Mouse (Mus musculus) Patski (cell line): ENCODE data around the gene Scamp3. TPM values are rescaled to one million over a fixed set of nuclear protein-coding genes. Genes with fewer than 3 reads are reported as not detected.

Experiments
- ATAC-seq: fragments of 100-300 bp; one replicate; pipeline ENCODE4 v1.8.0; 2021
- CTCF ChIA-PET: fragments of 350-600 bp; sonication (Branson Sonifier 250); formaldehyde crosslinking; loops from one replicate; lab custom pipeline; 2022; ENCODE audit warnings: inconsistent platforms; lab: Charles Lee
- POLR2A ChIA-PET: fragments of 350-600 bp; sonication (Branson Sonifier 250); formaldehyde crosslinking; loops from one replicate; lab custom pipeline; 2022; ENCODE audit warnings: antibody characterized with exemption, inconsistent platforms; lab: Charles Lee
- DNase-seq: peaks from one replicate; pipeline ENCODE4 v3.0.0-alpha.2; 2011; ENCODE audit warnings: low read depth, low spot score
- H3K27me3 ChIP-seq: fragments of 371-371 bp; one replicate; pipeline ENCODE4 v1.5.1; 2021
- CTCF ChIP-seq: fragments of 100-300 bp; IDR thresholded peaks from one replicate; pipeline ENCODE4 v1.5.1; 2021
- in situ Hi-C: fragments of 300-500 bp; cut with MboI; formaldehyde crosslinking; loops from 3 replicates; pipeline ENCODE4 v1.11.1; 2018; ENCODE audit warnings: low pct_unique_long_range_greater_than_20kb, mixed read lengths
- polyA plus RNA-seq: library from polyadenylated mRNA; unstranded; gene quantifications from one replicate; pipeline ENCODE4 v1.2.3, GENCODE M21; 2021

Scamp3 gene
- polyA plus RNA-seq, 1 experiment from 2014 or later: 175 TPM

DNA sequence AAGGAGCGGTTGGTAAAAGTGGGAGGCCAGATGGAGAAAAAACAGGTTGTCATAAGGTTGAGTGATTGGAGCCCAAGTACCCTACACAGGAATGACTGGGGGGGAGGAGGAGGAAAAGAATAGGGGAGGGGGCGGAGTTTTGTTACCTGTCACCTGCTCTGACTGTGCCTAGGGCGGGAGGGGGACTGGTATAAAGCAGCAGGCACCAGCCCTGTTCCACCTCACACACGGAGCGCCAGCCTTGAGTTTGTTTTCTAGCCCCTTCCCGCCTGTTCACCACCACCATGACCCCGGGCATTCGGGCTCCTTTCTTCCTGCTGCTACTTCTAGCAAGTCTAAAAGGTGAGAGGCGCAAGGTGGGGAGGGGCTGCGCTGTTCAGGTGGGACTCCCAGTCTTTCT lies 51.6 kb downstream of the Scamp3 start, which contains the start of gene Muc1:
Muc1 (plus strand) TSS at position 222 of the 400 bp plus-strand sequence.
- in situ Hi-C loops: no loop called here
- POLR2A ChIA-PET: interaction anchor here (2.4 kb wide), 1 partner anchor 16 kb away, joined by 13 read pairs; no protein-coding TSS in a partner anchor

GRCm38 (mm10) chr3:89229276-89229675 lies 52.0 kb downstream of the Scamp3 start:
- ChIA-PET CTCF (interaction anchor here (1.0 to 4.7 kb wide), 2 partner anchors 14 to 79 kb away, joined by 4 to 51 read pairs; partner anchors contain the start of genes Krtcap2 and Trim46), POLR2A (interaction anchor here (1.0 to 2.4 kb wide), 2 partner anchors 15 to 18 kb away, joined by 3 to 13 read pairs; no protein-coding TSS in a partner anchor)
- ATAC-seq (no peak), DNase-seq (no peak)
- no peak for TF ChIP-seq CTCF
- H3K27me3 ChIP-seq: no peaks in the 10 kb centered on the region
- in situ Hi-C loops: no loop called here

More for the DNA sequence above, 51.6 kb downstream of the Scamp3 start, which contains the start of gene Muc1:
- H3K27me3 ChIP-seq: no peaks in the 10 kb centered on the region
- ATAC-seq (no peak), DNase-seq (no peak)
- no peak for TF ChIP-seq CTCF
- CTCF ChIA-PET: interaction anchor here (4.7 kb wide), 1 partner anchor 15 kb away, joined by 51 read pairs; the partner anchor contains the start of genes Krtcap2 and Trim46

GRCm38 (mm10) chr3:89230561-89230960 lies 53.3 kb downstream of the Scamp3 start:
- H3K27me3 ChIP-seq: no peaks in the 10 kb centered on the region
- in situ Hi-C loops: no loop called here
- ATAC-seq (no peak), DNase-seq (no peak)
- TF ChIP-seq CTCF: no peak
- CTCF ChIA-PET: interaction anchor here (1.2 to 4.7 kb wide), 6 partner anchors 9 to 143 kb away, joined by 3 to 51 read pairs (median 4); partner anchors contain the start of genes Krtcap2 and Trim46
- POLR2A ChIA-PET: interaction anchor here (0.6 to 2.4 kb wide), 2 partner anchors 14 to 112 kb away, joined by 5 to 13 read pairs; no protein-coding TSS in a partner anchor

- no peak for DNase-seq
- H3K27me3 ChIP-seq: no peaks in the 10 kb centered on the region
- TF ChIP-seq CTCF: no peak
- no peak for ATAC-seq
- in situ Hi-C loops: no loop called here
- CTCF ChIA-PET: interaction anchor here (1.2 to 4.7 kb wide), 6 partner anchors 8 to 144 kb away, joined by 3 to 51 read pairs (median 4); partner anchors contain the start of genes Krtcap2 and Trim46
- POLR2A ChIA-PET: interaction anchor here (2.4 kb wide), 1 partner anchor 13 kb away, joined by 13 read pairs; no protein-coding TSS in a partner anchor
These were observed 54.1 kb downstream of the Scamp3 start for GRCm38 (mm10) chr3:89231345-89231744.

GRCm38 (mm10) chr3:89231772-89232275 lies 54.6 kb downstream of the Scamp3 start:
- no peak for DNase-seq
- H3K27me3 ChIP-seq: no peaks in the 10 kb centered on the region
- in situ Hi-C loops: no loop called here
- CTCF ChIA-PET: interaction anchor here (1.5 to 4.7 kb wide), 2 partner anchors 12 to 40 kb away, joined by 3 to 51 read pairs; partner anchors contain the start of genes Krtcap2 and Trim46
- ATAC-seq: no peak
- no peak for TF ChIP-seq CTCF
- POLR2A ChIA-PET: interaction anchor here (1.5 kb wide), 1 partner anchor 12 kb away, joined by 7 read pairs; no protein-coding TSS in a partner anchor

Other genes starting within 250 kb of the Scamp3 start
- gene Ash1l, start 226.9 kb upstream of the Scamp3 start, polyA plus RNA-seq: 38.4 TPM
- 160 TPM for gene Dap3, start 226.3 kb upstream of the Scamp3 start, polyA plus RNA-seq
- 55.6 TPM for gene Rusc1, start 84.2 kb upstream of the Scamp3 start, polyA plus RNA-seq
- gene Gm43738, start 76.4 kb upstream of the Scamp3 start, polyA plus RNA-seq: 0.19 TPM
- 191 TPM for gene Fdps, start 75.5 kb upstream of the Scamp3 start, polyA plus RNA-seq
- 22.0 TPM for gene Pklr, start 41.3 kb upstream of the Scamp3 start, polyA plus RNA-seq
- 6.2 TPM for gene Hcn3, start 17.3 kb upstream of the Scamp3 start, polyA plus RNA-seq
- gene Clk2, start 12.7 kb upstream of the Scamp3 start, polyA plus RNA-seq: 74.8 TPM
- 37.6 TPM for gene Fam189b, start 5.7 kb downstream of the Scamp3 start, polyA plus RNA-seq
- gene Gba, start 25.5 kb downstream of the Scamp3 start, polyA plus RNA-seq: 141 TPM
- 86.6 TPM for gene Thbs3, start 37.7 kb downstream of the Scamp3 start, polyA plus RNA-seq
- 215 TPM for gene Mtx1, start 49.6 kb downstream of the Scamp3 start, polyA plus RNA-seq
- gene Muc1, start 51.6 kb downstream of the Scamp3 start, polyA plus RNA-seq: 10.3 TPM
- gene Krtcap2, start 68.5 kb downstream of the Scamp3 start, polyA plus RNA-seq: 236 TPM
- 57.5 TPM for gene Trim46, start 68.8 kb downstream of the Scamp3 start, polyA plus RNA-seq
- 104 TPM for gene Dpm3, start 81.9 kb downstream of the Scamp3 start, polyA plus RNA-seq
- gene Slc50a1, start 93.1 kb downstream of the Scamp3 start, polyA plus RNA-seq: 88.3 TPM
- 97.1 TPM for gene Efna1, start 103.7 kb downstream of the Scamp3 start, polyA plus RNA-seq
- gene Efna3, start 145.5 kb downstream of the Scamp3 start, polyA plus RNA-seq: 9.4 TPM
- gene Efna4, start 160.6 kb downstream of the Scamp3 start, polyA plus RNA-seq: 48.7 TPM
- gene Adam15, start 172.5 kb downstream of the Scamp3 start, polyA plus RNA-seq: 226 TPM
- 0.06 TPM for gene Dcst2, start 184.5 kb downstream of the Scamp3 start, polyA plus RNA-seq
- gene Dcst1, start 187.8 kb downstream of the Scamp3 start, polyA plus RNA-seq: 1.3 TPM
- 73.7 TPM for gene Zbtb7b, start 217.3 kb downstream of the Scamp3 start, polyA plus RNA-seq
- not detected for gene Lenep, start 225.3 kb downstream of the Scamp3 start, polyA plus RNA-seq
- 40.6 TPM for gene Flad1, start 234.4 kb downstream of the Scamp3 start, polyA plus RNA-seq
- gene Cks1b, start 240.9 kb downstream of the Scamp3 start, polyA plus RNA-seq: 162 TPM
- gene Shc1, start 241.0 kb downstream of the Scamp3 start, polyA plus RNA-seq: 174 TPM